Mouse (Mus musculus) thymus, postnatal 10 days (tissue): ENCODE data around the gene Fgfr2.
A peak's percentile ranks its signal among the peaks of the same experiment; 100 is the strongest.

Source experiments
- DNase-seq, 2 experiments: peaks; one replicate each; pipeline ENCODE4 v3.0.0; 2021; ENCODE audit warnings: low spot score in 2 of 2

The Fgfr2 gene

GRCm38 (mm10) chr7:130648061-130648460, 2475.1 kb downstream of the Fgfr2 start:
- no peak for DNase-seq

DNA sequence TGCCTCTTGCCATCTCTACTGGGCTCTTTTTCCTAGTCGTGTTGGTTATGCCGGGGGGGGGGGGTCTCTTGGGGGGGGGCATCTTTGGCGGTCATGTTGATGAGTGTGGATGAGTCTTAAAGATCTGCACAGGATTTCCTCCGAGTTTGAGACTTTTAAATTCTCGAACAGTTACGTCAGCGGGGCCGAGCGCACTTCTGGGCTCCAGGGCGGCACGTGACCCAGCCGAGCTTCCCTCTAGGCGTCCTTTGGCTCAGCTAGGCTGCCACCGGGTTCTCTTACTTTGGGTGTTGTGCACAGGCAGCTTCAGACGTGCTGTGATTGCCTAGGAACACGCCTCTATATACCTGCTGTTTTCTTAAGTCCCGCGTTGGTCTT, 2476.4 kb downstream of the Fgfr2 start:
- DNase-seq = peak; percentile 38 to 49

- peak; percentile 17 to 34 for DNase-seq
Measured at GRCm38 (mm10) chr7:130645994-130646761, 2477.0 kb downstream of the Fgfr2 start.

DNA sequence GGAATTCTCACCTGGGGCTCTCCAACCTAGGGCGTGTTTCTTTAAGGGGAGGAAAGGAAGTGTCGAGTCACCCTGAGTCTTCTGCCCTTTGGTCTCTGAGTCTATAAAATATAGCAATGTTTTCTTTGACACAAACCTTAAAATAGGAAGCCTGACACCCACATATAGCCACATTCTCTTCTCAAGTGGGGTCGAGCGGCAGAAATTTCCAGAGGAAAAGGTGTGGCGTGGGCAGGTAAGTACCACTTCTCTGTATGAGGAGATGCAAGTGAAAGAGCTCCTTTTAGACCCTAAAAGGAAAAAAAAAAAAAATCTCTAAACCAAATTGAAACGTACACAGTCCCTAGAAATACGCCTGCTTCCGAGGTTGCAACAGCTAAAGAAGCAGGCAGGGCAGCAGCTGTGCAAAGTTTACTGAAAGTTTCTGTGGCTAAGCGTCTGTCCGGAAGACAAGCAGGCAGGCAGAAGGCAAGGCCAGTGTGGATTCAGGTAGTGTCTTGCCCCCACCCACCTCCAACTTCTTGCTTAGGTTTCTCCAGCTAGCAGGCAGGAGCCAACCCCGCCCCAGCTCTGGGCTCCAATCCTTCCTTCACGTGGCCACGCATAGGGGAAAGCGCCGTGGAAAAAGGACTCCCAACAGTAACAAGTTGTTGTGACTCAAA, 2477.7 kb downstream of the Fgfr2 start:
- peak; percentile 19 to 22 for DNase-seq

- no peak for DNase-seq
Measured at GRCm38 (mm10) chr7:130640681-130641080, 2482.5 kb downstream of the Fgfr2 start.

GRCm38 (mm10) chr7:130637811-130638210, 2485.3 kb downstream of the Fgfr2 start:
- no peak for DNase-seq

DNA sequence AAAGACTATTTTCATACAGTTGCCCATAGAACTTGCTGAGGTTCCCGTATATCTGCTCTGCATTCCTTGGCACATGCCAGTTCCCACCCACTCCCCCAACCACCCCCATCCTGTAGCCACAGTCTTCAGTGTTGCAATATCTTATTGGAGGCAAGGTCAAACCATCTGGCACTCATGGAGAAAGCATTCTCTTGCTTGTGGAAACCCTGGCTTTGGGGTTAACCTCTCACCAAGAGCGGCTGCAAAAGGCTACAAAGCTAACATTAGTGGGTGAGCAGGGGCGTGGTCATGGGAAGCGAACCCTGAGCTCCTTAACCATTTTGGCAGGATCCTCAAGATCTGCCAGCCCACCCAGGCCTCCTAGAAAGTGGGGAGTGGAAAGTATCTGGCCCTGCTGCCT, 2486.2 kb downstream of the Fgfr2 start:
- no peak for DNase-seq

DNA sequence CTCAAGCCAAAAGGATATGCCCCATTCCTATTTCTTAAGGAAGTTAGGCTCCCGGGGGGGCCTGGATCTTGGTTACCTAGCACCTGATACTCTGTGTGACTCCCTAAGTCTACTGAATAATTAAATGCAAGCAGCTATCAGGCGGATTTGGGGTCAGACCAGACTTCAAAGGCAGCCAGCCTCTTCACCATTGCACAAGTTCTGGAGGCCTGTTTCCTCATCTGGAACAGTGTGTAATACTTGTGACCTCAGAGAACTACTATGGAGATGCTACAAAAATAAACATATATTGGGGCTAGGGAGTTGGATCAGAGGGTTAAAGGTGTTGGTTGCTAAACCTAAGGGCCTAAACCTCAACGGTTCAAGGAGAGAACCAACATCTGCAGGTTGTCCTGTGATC, 2486.9 kb downstream of the Fgfr2 start:
- no peak for DNase-seq

DNA sequence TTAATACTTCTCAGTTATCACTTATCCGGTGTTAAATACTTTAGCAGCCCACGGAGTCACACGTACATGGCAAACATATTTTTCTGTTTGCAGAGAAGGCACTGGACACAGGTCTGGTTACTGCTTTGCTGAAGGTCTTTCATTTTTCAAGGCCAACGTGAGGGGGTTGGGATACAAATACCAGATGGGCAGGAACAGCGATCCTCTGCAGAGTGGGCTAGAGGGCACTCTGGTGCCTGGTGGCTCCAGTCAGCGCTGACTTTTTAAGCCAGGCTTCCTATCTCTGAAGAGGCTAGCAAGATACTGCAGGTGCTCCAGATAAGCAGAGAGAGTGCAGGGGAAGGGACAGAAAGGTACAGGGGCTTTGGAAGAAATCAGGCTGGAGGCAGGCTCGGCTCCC, 2487.9 kb downstream of the Fgfr2 start:
- DNase-seq = no peak

- no peak for DNase-seq
Measured at GRCm38 (mm10) chr7:130634259-130634871, 2488.8 kb downstream of the Fgfr2 start.

DNA sequence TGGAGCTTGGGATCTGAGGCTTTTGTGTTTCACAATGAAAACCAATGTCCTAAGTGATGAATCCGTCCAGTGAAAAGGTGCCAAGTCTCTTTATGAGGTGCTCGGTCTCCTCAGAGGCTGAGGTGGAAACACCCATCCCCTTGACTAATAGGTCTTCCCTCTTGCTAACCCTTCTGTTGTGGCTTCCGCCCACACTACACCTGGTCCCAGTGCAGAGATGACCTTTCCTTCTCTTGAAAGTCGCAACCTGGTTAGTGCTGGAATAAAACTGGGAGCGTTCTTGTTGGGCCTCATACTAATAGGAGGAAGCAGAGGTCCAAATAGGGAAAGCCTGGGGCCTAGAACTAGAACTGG, 2490.8 kb downstream of the Fgfr2 start:
- DNase-seq = no peak

GRCm38 (mm10) chr7:130631553-130632378, 2491.4 kb downstream of the Fgfr2 start:
- DNase-seq = peak; percentile 49 to 72

GRCm38 (mm10) chr7:130630956-130631355, 2492.2 kb downstream of the Fgfr2 start:
- DNase-seq = no peak

GRCm38 (mm10) chr7:130629999-130630398, 2493.2 kb downstream of the Fgfr2 start:
- DNase-seq = no peak

DNA sequence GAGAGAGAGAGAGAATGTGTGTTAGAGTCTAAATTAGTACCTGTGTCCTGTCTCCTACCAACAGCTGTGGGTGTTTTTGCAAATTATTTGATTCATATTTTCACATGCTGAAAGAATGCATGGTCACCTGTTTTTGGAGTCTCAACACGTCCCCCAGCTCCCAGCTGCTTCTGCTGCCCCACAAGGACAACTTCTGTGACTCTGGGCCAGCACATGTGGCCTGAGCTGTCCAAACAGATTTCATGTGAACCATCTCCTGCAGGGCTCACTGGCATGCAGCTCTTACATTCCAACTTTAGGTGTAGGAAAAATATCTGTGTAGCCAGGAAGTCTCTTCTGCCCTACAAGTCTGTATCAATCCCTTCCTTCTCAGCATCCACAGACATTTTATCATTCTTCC, 2494.5 kb downstream of the Fgfr2 start:
- no peak for DNase-seq

DNA sequence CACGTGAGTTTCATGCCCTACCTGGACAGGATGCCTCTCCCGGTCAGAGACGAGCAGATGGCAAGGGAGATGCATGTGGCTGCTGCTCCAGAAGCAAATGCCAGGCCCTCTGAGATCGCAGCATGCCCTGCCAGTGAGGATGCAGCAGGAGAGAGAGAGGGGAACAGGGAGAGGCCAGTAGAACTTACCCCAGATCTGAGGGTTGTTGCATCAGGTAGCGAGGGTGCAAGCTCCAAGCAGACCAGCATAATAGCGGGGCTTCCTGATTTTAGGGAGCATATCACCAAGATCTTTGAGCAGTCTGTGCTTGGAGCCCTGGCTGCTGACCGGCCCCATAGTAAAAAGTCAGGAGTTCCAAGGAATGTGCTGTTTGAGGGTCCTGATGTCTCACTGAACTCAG, 2497.8 kb downstream of the Fgfr2 start:
- DNase-seq = no peak

GRCm38 (mm10) chr7:130624299-130624698, 2498.9 kb downstream of the Fgfr2 start:
- no peak for DNase-seq

GRCm38 (mm10) chr7:130622359-130622758, 2500.8 kb downstream of the Fgfr2 start:
- DNase-seq = no peak

DNA sequence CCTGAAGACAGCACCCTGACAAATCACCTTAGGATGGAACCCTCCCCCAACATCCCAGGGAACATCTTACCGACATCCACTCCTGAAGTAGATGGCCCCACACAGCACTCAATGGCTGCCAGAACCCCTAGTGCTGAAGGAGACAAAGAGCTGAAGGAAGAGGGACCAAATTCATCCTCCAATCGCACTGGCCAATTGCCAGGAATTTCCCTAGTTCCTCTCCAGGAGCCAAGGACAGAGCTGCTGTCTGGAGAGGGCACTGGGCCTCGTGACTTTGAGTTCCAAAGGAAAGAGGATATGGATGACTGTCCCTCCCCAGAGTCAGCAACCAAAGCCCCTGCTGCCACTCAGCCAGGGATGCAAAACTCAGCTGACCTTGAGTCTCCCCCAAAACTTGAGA, 2501.2 kb downstream of the Fgfr2 start:
- DNase-seq = no peak

DNA sequence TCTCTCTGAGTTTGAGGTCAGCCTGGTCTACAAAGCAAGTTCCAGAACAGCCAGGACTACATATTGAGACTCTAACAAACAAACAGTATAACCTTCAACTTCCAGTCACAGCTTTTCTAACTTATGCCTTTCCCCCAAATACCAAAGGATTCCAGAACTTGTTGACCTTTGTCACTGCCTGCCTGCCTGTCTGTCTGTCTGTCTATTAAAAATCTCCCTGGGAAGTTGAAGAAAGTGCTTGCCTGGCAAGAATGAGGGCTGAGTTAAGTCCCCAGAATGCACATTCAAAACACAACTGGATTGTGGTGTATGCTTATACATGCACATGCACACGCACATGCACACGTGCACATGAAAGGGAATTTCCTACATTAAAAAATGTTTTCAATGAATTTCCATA, 2502.1 kb downstream of the Fgfr2 start:
- no peak for DNase-seq

DNA sequence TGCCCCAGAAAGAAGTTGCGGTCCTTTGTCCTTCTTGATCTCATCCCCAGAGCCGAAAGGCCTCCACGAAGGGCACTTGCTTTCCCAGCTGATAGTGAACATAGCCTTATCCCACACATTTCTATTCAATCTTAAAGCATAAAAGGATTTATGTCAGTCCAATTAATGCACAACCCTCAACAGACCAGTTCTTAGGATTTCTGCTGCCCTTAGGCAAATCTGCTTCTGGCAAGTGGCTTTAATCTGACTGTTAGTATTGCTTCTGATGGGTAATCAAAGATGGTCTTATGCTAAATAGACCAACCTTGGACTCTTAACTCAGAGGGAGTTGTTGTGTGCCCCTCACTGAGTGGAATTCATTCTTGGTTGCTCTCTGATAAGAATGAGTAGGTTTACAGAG, 2505.6 kb downstream of the Fgfr2 start:
- DNase-seq = no peak

DNA sequence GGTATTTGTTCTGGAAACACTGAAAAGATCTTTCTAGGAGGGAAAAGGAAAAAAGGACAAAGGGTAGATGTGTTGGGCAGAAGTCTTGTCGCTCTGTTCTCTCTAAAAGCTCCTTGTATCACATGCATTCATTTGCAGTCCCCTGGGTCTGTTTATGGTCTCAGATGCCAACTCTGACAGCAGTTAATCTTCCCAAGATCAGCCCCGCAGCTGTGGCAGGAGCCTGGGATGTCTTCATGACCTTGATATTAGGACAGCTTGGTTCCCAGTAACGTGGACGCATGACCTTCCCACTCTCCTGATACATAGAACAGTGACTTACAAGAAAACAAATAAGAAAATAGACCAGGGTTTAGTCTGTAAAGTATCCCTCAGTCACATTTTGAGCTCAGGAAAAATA, 2509.2 kb downstream of the Fgfr2 start:
- DNase-seq = no peak
